Mouse (Mus musculus) liver, embryonic 14.5 days (tissue): Measurements from ENCODE around the gene Cdc37. TPM values are rescaled to one million over a fixed set of nuclear protein-coding genes. Genes with fewer than 3 reads are reported as not detected.
A peak's percentile ranks its signal among the peaks of the same experiment; 100 is the strongest.

Experiments
- ATAC-seq: fragments of 200-750 bp; cut with Nextera tagmentation; 2 replicates; pipeline ENCODE4 v1.8.0; 2017; ENCODE audit warnings: moderate number of reproducible peaks, mild to moderate bottlenecking, moderate library complexity; ENCODE audit not compliant: insufficient read depth
- DNase-seq, 3 experiments: peaks; one replicate each; pipeline ENCODE4 v3.0.0-alpha.2; 2012 to 2013; ENCODE audit warnings: low read depth in 3 of 3, low spot score in 3 of 3
- H3K27ac ChIP-seq: fragments of 300-500 bp; sonication (generic); 2 replicates; pipeline ENCODE4 v1.5.1; 2014; ENCODE audit warnings: moderate library complexity, mild to moderate bottlenecking, control low read depth, inconsistent platforms
- H3K27me3 ChIP-seq: fragments of 300-500 bp; sonication (generic); 2 replicates; pipeline ENCODE4 v1.6.1; 2014; ENCODE audit warnings: mild to moderate bottlenecking, low read length, moderate library complexity; ENCODE audit not compliant: control insufficient read depth, insufficient read depth
- H3K36me3 ChIP-seq: fragments of 300-500 bp; sonication (generic); replicated peaks from 2 replicates; pipeline ENCODE4 v1.6.1; 2014; ENCODE audit warnings: low read depth; ENCODE audit not compliant: control insufficient read depth, insufficient read depth
- H3K4me1 ChIP-seq, 2 experiments: fragments of 200-500 bp in 1 of 2; fragments of 300-500 bp in 1 of 2; sonication (generic) in 1 of 2; replicated peaks; 2 replicates each; pipeline ENCODE4 v1.6.1; 2012 to 2014; ENCODE audit warnings: antibody characterized with exemption in 1 of 2, inconsistent platforms in 1 of 2, low read length in 1 of 2; ENCODE audit not compliant: control insufficient read depth in 2 of 2, insufficient read depth in 2 of 2
- H3K4me2 ChIP-seq: fragments of 300-500 bp; sonication (generic); 2 replicates; pipeline ENCODE4 v1.6.1; 2014; ENCODE audit warnings: low read depth, mild to moderate bottlenecking, control low read depth, moderate library complexity
- H3K4me3 ChIP-seq, 2 experiments: fragments of 200-500 bp in 1 of 2; fragments of 300-500 bp in 1 of 2; sonication (generic) in 1 of 2; 2 replicates each; pipeline ENCODE4 v1.5.1; 2012 to 2014; ENCODE audit warnings: low read depth in 2 of 2, low read length in 2 of 2, mild to moderate bottlenecking in 2 of 2, control low read depth in 1 of 2, inconsistent platforms in 1 of 2, moderate library complexity in 1 of 2; ENCODE audit not compliant: insufficient read depth in 1 of 2
- H3K9ac ChIP-seq: fragments of 300-500 bp; sonication (generic); replicated peaks from 2 replicates; pipeline ENCODE4 v1.6.1; 2014; ENCODE audit warnings: mild to moderate bottlenecking, control low read depth, moderate library complexity
- H3K9me3 ChIP-seq: fragments of 300-500 bp; sonication (generic); 2 replicates; pipeline ENCODE4 v1.6.1; 2016; ENCODE audit warnings: low read length, mixed read lengths; ENCODE audit not compliant: control insufficient read depth
- CTCF ChIP-seq: IDR thresholded peaks from 2 replicates; pipeline ENCODE4 v1.5.1; 2016; ENCODE audit warnings: antibody characterized with exemption, low read depth, control low read depth
- EP300 ChIP-seq: IDR thresholded peaks from 2 replicates; pipeline ENCODE4 v1.6.1; 2016; ENCODE audit warnings: antibody characterized with exemption, low read depth
- WGBS: fragments of 180-500 bp; shearing (Covaris S2); extraction: QIAGEN DNeasy Blood & Tissue Kit; methylation state at CpG from one replicate; pipeline ENCODE4 v1.1.7; 2014; ENCODE audit not compliant: insufficient replicate concordance; 5-methylcytosine and 5-hydroxymethylcytosine counted together
- polyA plus RNA-seq, 2 experiments: library from polyadenylated mRNA; depleted of rRNA in 1 of 2; stranded (reverse) in 1 of 2; unstranded in 1 of 2; fragments of >200 nt; fragmentation: Nextera tagmentation in 1 of 2; extraction: Ambion mirVana in 1 of 2; gene quantifications; 2 replicates each; pipeline versions ENCODE4 v1.2.1 to v1.2.3; 2012 to 2014

The Cdc37 gene
- polyA plus RNA-seq, 2 experiments: 118 to 123 TPM

GRCm38 (mm10) chr9:21113751-21114150 is 36.0 kb downstream of the Cdc37 start:
- no peak overlapping the region for H3K4me2 ChIP-seq
- H3K27me3 ChIP-seq: no peaks in the 10 kb centered on the region
- no peaks in the 10 kb centered on the region for H3K9me3 ChIP-seq
- 82% methylated on average over 6 of the region's 6 CpGs for WGBS
- ATAC-seq: no peak
- no peak overlapping the region for H3K4me3 ChIP-seq
- H3K9ac ChIP-seq: no peak overlapping the region
- DNase-seq: no peak
- TF ChIP-seq CTCF (no peak), EP300 (no peak)
- H3K27ac ChIP-seq: no peak overlapping the region
- H3K36me3 ChIP-seq: no peaks in the 10 kb centered on the region
- no peaks in the 10 kb centered on the region for H3K4me1 ChIP-seq

- Histone ChIP-seq H3K4me1 (peaks cover 19 to 26% of the 10 kb centered on the region in 2 experiments), H3K4me2 (no peak overlapping the region), H3K27ac (no peak overlapping the region), H3K9ac (no peak overlapping the region), H3K4me3 (no peak overlapping the region), H3K9me3 (no peaks in the 10 kb centered on the region), H3K27me3 (no peaks in the 10 kb centered on the region), H3K36me3 (no peaks in the 10 kb centered on the region)
- no peak for TF ChIP-seq CTCF
- no peak for TF ChIP-seq EP300
- WGBS: 62% methylated on average over 23 of the region's 23 CpGs
- ATAC-seq: no peak
- no peak for DNase-seq
Observed at GRCm38 (mm10) chr9:21107607-21108237, 42.1 kb downstream of the Cdc37 start.

- ATAC-seq: peak; percentile 86
- Histone ChIP-seq H3K27me3 (no peaks in the 10 kb centered on the region), H3K4me3 (no peak overlapping the region), H3K27ac (peak overlapping the region; percentile 87), H3K4me1 (peaks cover 19 to 26% of the 10 kb centered on the region in 2 experiments), H3K36me3 (no peaks in the 10 kb centered on the region), H3K4me2 (peak overlapping the region; percentile 35), H3K9ac (peak overlapping the region; percentile 48), H3K9me3 (no peaks in the 10 kb centered on the region)
- peak; percentile 46 to 47 (median 47) for DNase-seq
- TF ChIP-seq EP300: peak; percentile 69
- TF ChIP-seq CTCF: no peak
- WGBS: 20% methylated on average over 5 of the region's 5 CpGs
Observed at GRCm38 (mm10) chr9:21105760-21106564, 43.8 kb downstream of the Cdc37 start.

- no peak overlapping the region for H3K4me2 ChIP-seq
- no peaks in the 10 kb centered on the region for H3K27me3 ChIP-seq
- peaks cover 19 to 32% of the 10 kb centered on the region in 2 experiments for H3K4me1 ChIP-seq
- ATAC-seq (no peak), DNase-seq (no peak)
- no peak overlapping the region for H3K9ac ChIP-seq
- H3K4me3 ChIP-seq: no peak overlapping the region
- WGBS: 90% methylated on average over 6 of the region's 6 CpGs
- no peaks in the 10 kb centered on the region for H3K9me3 ChIP-seq
- no peak overlapping the region; the same call in 1 of the 2 replicates for H3K27ac ChIP-seq
- no peaks in the 10 kb centered on the region for H3K36me3 ChIP-seq
- TF ChIP-seq EP300 (no peak), CTCF (no peak)
Observed at GRCm38 (mm10) chr9:21104814-21105213, 45.0 kb downstream of the Cdc37 start.

- Histone ChIP-seq H3K9me3 (no peaks in the 10 kb centered on the region), H3K27ac (no peak overlapping the region), H3K4me1 (peaks cover 23 to 37% of the 10 kb centered on the region in 2 experiments), H3K4me2 (no peak overlapping the region), H3K36me3 (no peaks in the 10 kb centered on the region), H3K4me3 (no peak overlapping the region), H3K9ac (no peak overlapping the region), H3K27me3 (no peaks in the 10 kb centered on the region)
- ATAC-seq (no peak), DNase-seq (no peak)
- WGBS: 75% methylated on average over 2 of the region's 2 CpGs
- no peak for TF ChIP-seq EP300
- TF ChIP-seq CTCF: no peak
Observed at GRCm38 (mm10) chr9:21102076-21102475, 47.7 kb downstream of the Cdc37 start.
